Mouse (Mus musculus): ENCODE results near the gene Rheb. TPM values are rescaled to one million over a fixed set of nuclear protein-coding genes. Genes with fewer than 3 reads are reported as not detected.
"Not testable (repeated sequence)": the region's sequence is repeated elsewhere in the genome, so short reads cannot be mapped to it uniquely, and the experiment has no call there.

Rheb gene
- total and polyA plus RNA-seq, 3 experiments = 17.0 to 64.1 (median 46.2) TPM

GRCm38 (mm10) chr5:24823864-24824405 lies 18.5 kb downstream of the Rheb start (continued):
- TF ChIP-seq CTCF (conservative IDR thresholded peaks at IDR 0.05 in 1 of 2, IDR thresholded peaks at IDR 0.05 in 1 of 2; ENCODE audit: low read depth in 2 of 2, low read length in 2 of 2) = no peak
- TF ChIP-seq HCFC1 (IDR thresholded peaks at IDR 0.05; ENCODE audit: low read depth, low read length) = no peak
- TF ChIP-seq MAZ (IDR thresholded peaks at IDR 0.05; ENCODE audit: low read depth, low read length) = peak; percentile 42; the same call in 1 of the 2 replicates
- no peak for TF ChIP-seq CHD1 (IDR thresholded peaks at IDR 0.05; ENCODE audit: low read depth, low read length)
- TF ChIP-seq MAX (IDR thresholded peaks at IDR 0.05; ENCODE audit: low read length) = no peak
- 0 out of 2 replicates have a peak, but pooled peaks have one; percentile 9 for TF ChIP-seq TBP (conservative IDR thresholded peaks at IDR 0.05; ENCODE audit: low read depth, low read length)
- no peak for TF ChIP-seq ZNF384 (IDR thresholded peaks at IDR 0.05; ENCODE audit: low read depth, low read length)
- no peak; the same call in 1 of the 2 replicates for TF ChIP-seq POLR2AphosphoS2 (IDR thresholded peaks at IDR 0.05; ENCODE audit: low read depth, low read length)
- TF ChIP-seq IRF4 (IDR thresholded peaks at IDR 0.05; ENCODE audit: low read depth, low read length) = peak; percentile 90
- TF ChIP-seq UBTF (IDR thresholded peaks at IDR 0.05; ENCODE audit: low read depth, low read length) = no peak
- TF ChIP-seq NRF1 (IDR thresholded peaks at IDR 0.05; ENCODE audit: low read depth, low read length) = no peak
- TF ChIP-seq ZC3H11A (IDR thresholded peaks at IDR 0.05; ENCODE audit: low read depth, low read length) = no peak
- TF ChIP-seq ELF1 (IDR thresholded peaks at IDR 0.05; ENCODE audit: low read depth, low read length) = no peak
- no peak for TF ChIP-seq PAX5 (IDR thresholded peaks at IDR 0.05; ENCODE audit: low read length)
- peak; percentile 75 for TF ChIP-seq TCF12 (IDR thresholded peaks at IDR 0.05; ENCODE audit: low read depth, low read length)
- TF ChIP-seq POLR2A (IDR thresholded peaks at IDR 0.05; ENCODE audit: low read depth, low read length) = no peak
- no peak for TF ChIP-seq NELFE (IDR thresholded peaks at IDR 0.05; ENCODE audit: low read depth, low read length)
- TF ChIP-seq E2F4 (IDR thresholded peaks at IDR 0.05; ENCODE audit: insufficient replicate concordance, low read depth, low read length) = no peak
- no peak for TF ChIP-seq USF2 (conservative IDR thresholded peaks at IDR 0.05; ENCODE audit: low read depth, low read length)

- Histone ChIP-seq H3K9me3 (replicated peaks; ENCODE audit: low read length) (no peaks in the 10 kb centered on the region), H3K4me2 (ENCODE audit: insufficient read depth, low read depth, poor library complexity, severe bottlenecking) (no peak overlapping the region; the same call in 1 of the 2 replicates), H3K27ac (ENCODE audit: insufficient read depth, low read depth) (no peak overlapping the region; the same call in 1 of the 2 replicates), H3K36me3 (replicated peaks in 1 of 2; ENCODE audit: control insufficient read depth in 1 of 2, insufficient read depth in 1 of 2, low read length in 1 of 2) (peaks cover 0 to 25% of the 10 kb centered on the region in 2 experiments), H3K27me3 (replicated peaks) (no peaks in the 10 kb centered on the region), H3K9ac (ENCODE audit: insufficient read depth, low read depth) (no peak overlapping the region), H3K79me2 (replicated peaks; ENCODE audit: control insufficient read depth, extremely low read depth, insufficient read depth, poor library complexity, severe bottlenecking) (peaks cover 81% of the 10 kb centered on the region), H3K4me1 (ENCODE audit: control insufficient read depth in 1 of 2, insufficient read depth in 2 of 2) (peaks cover 38 to 83% of the 10 kb centered on the region in 2 experiments), H3K4me3 (replicated peaks in 1 of 3; ENCODE audit: low read depth in 2 of 3, low read length in 2 of 3, poor library complexity in 1 of 3) (no peak overlapping the region)
- in situ Hi-C loops (cut with MboI; ENCODE audit: low pct_ligation_motif_present, low pct_unique_long_range_greater_than_20kb, low sequenced_read_pairs) (no loop called here), dilution Hi-C loops (cut with MboI; ENCODE audit: extremely low pct_ligation_motif_present, extremely low pct_unique_long_range_greater_than_20kb, low sequenced_read_pairs) (no loop called here)
- TF ChIP-seq MEF2A (IDR thresholded peaks at IDR 0.05; ENCODE audit: borderline replicate concordance, low read depth, low read length) (no peak; the same call in 1 of the 2 replicates), ELF1 (IDR thresholded peaks at IDR 0.05; ENCODE audit: low read depth, low read length) (no peak), TCF12 (IDR thresholded peaks at IDR 0.05; ENCODE audit: low read depth, low read length) (no peak), IRF4 (IDR thresholded peaks at IDR 0.05; ENCODE audit: low read depth, low read length) (no peak), E2F4 (IDR thresholded peaks at IDR 0.05; ENCODE audit: insufficient replicate concordance, low read depth, low read length) (no peak), JUND (conservative IDR thresholded peaks at IDR 0.05; ENCODE audit: low read depth, low read length) (no peak), HCFC1 (IDR thresholded peaks at IDR 0.05; ENCODE audit: low read depth, low read length) (no peak), MAFK (IDR thresholded peaks at IDR 0.05; ENCODE audit: insufficient replicate concordance, low read length) (no peak), CTCF (conservative IDR thresholded peaks at IDR 0.05 in 1 of 2, IDR thresholded peaks at IDR 0.05 in 1 of 2; ENCODE audit: low read depth in 2 of 2, low read length in 2 of 2) (no peak), POLR2A (IDR thresholded peaks at IDR 0.05; ENCODE audit: low read depth, low read length) (no peak)
- no peak for DNase-seq (ENCODE audit: extremely low read depth)
These were observed 19.6 kb downstream of the Rheb start for GRCm38 (mm10) chr5:24822781-24823180.

GRCm38 (mm10) chr5:24822231-24822630 lies 20.2 kb downstream of the Rheb start:
- in situ Hi-C loops (cut with MboI; ENCODE audit: low pct_ligation_motif_present, low pct_unique_long_range_greater_than_20kb, low sequenced_read_pairs); dilution Hi-C loops (cut with MboI; ENCODE audit: extremely low pct_ligation_motif_present, extremely low pct_unique_long_range_greater_than_20kb, low sequenced_read_pairs): not testable (repeated sequence)
- H3K4me1 ChIP-seq (ENCODE audit: control insufficient read depth in 1 of 2, insufficient read depth in 2 of 2) = peaks cover 38 to 77% of the 10 kb centered on the region in 2 experiments

More at GRCm38 (mm10) chr5:24822231-24822630, 20.2 kb downstream of the Rheb start:
- peaks cover 1 to 27% of the 10 kb centered on the region in 2 experiments for H3K36me3 ChIP-seq (replicated peaks in 1 of 2; ENCODE audit: control insufficient read depth in 1 of 2, insufficient read depth in 1 of 2, low read length in 1 of 2)
- not testable (repeated sequence) for H3K9ac ChIP-seq (ENCODE audit: insufficient read depth, low read depth); DNase-seq (ENCODE audit: extremely low read depth); H3K4me3 ChIP-seq (replicated peaks in 1 of 3; ENCODE audit: low read depth in 2 of 3, low read length in 2 of 3, poor library complexity in 1 of 3); H3K27me3 ChIP-seq (replicated peaks); H3K4me2 ChIP-seq (ENCODE audit: insufficient read depth, low read depth, poor library complexity, severe bottlenecking); H3K27ac ChIP-seq (ENCODE audit: insufficient read depth, low read depth); H3K9me3 ChIP-seq (replicated peaks; ENCODE audit: low read length)
- H3K79me2 ChIP-seq (replicated peaks; ENCODE audit: control insufficient read depth, extremely low read depth, insufficient read depth, poor library complexity, severe bottlenecking) = peaks cover 76% of the 10 kb centered on the region
